Mouse (Mus musculus) hindbrain, embryonic 14.5 days (tissue): ENCODE results near the gene Tm7sf3. TPM values are rescaled to one million over a fixed set of nuclear protein-coding genes. Genes with fewer than 3 reads are reported as not detected.

Experiments used
- ATAC-seq: fragments of 200-750 bp; cut with Nextera tagmentation; 2 replicates; pipeline ENCODE4 v1.8.0; 2017; ENCODE audit warnings: moderate number of reproducible peaks, mild to moderate bottlenecking, moderate TSS enrichment, moderate library complexity; ENCODE audit not compliant: low FRiP score
- DNase-seq: peaks from one replicate; pipeline ENCODE4 v3.0.0-alpha.2; 2015; ENCODE audit warnings: low spot score
- H3K27ac ChIP-seq: fragments of 300-500 bp; sonication (generic); 2 replicates; pipeline ENCODE4 v1.5.1; 2014; ENCODE audit warnings: mild to moderate bottlenecking, moderate library complexity
- H3K27me3 ChIP-seq: fragments of 300-500 bp; sonication (generic); 2 replicates; pipeline ENCODE4 v1.6.1; 2014; ENCODE audit warnings: mild to moderate bottlenecking, low read length, mixed read lengths; ENCODE audit not compliant: control insufficient read depth, insufficient read depth
- H3K36me3 ChIP-seq: fragments of 300-500 bp; sonication (generic); replicated peaks from 2 replicates; pipeline ENCODE4 v1.6.1; 2014; ENCODE audit not compliant: control insufficient read depth, insufficient read depth
- H3K4me1 ChIP-seq: fragments of 300-500 bp; sonication (generic); replicated peaks from 2 replicates; pipeline ENCODE4 v1.6.1; 2014; ENCODE audit warnings: antibody characterized with exemption, low read length, mixed read lengths; ENCODE audit not compliant: control insufficient read depth, insufficient read depth
- H3K4me2 ChIP-seq: fragments of 300-500 bp; sonication (generic); replicated peaks from 2 replicates; pipeline ENCODE4 v1.6.1; 2014; ENCODE audit warnings: mild to moderate bottlenecking, moderate library complexity
- H3K4me3 ChIP-seq: fragments of 300-500 bp; sonication (generic); replicated peaks from 2 replicates; pipeline ENCODE4 v1.5.1; 2014; ENCODE audit warnings: mild to moderate bottlenecking, low read length
- H3K9ac ChIP-seq: fragments of 300-500 bp; sonication (generic); 2 replicates; pipeline ENCODE4 v1.6.1; 2014
- H3K9me3 ChIP-seq: fragments of 300-500 bp; sonication (generic); 2 replicates; pipeline ENCODE4 v1.6.1; 2016; ENCODE audit warnings: low read length; ENCODE audit not compliant: control insufficient read depth
- WGBS: fragments of 180-500 bp; shearing (Covaris S2); extraction: QIAGEN DNeasy Blood & Tissue Kit; methylation state at CpG from one replicate; pipeline ENCODE4 v1.1.7; 2014; 5-methylcytosine and 5-hydroxymethylcytosine counted together
- polyA plus RNA-seq: library from polyadenylated mRNA; unstranded; fragments of >200 nt; fragmentation: Nextera tagmentation; extraction: Ambion mirVana; gene quantifications from 2 replicates; pipeline ENCODE4 v1.2.1, GENCODE M21; 2014

Tm7sf3 gene
- polyA plus RNA-seq = 32.9 and 33.4 TPM in 2 replicates

GRCm38 (mm10) chr6:146642276-146643183, at the start of gene Tm7sf3, which contains the start of gene Med21:
Tm7sf3 (minus strand) TSS chr6:146642824.
Med21 (plus strand) TSS chr6:146642547.
- Histone ChIP-seq H3K9me3 (no peaks in the 10 kb centered on the region), H3K4me1 (peaks cover 9% of the 10 kb centered on the region), H3K4me2 (peak within 1 kb of the TSS; percentile 76), H3K4me3 (peak within 1 kb of the TSS; percentile 60), H3K27me3 (no peaks in the 10 kb centered on the region), H3K27ac (peak within 1 kb of the TSS; percentile 66), H3K36me3 (no peaks in the 10 kb centered on the region), H3K9ac (peak within 1 kb of the TSS; percentile 63)
- WGBS = under 1% methylated on average over 60 of the region's 60 CpGs
- ATAC-seq (peak; percentile 98), DNase-seq (peak; percentile 98)

GRCm38 (mm10) chr6:146688861-146689260, 46.2 kb upstream of the Tm7sf3 start:
- no peaks in the 10 kb centered on the region for H3K9me3 ChIP-seq
- H3K27ac ChIP-seq = no peak overlapping the region
- no peaks in the 10 kb centered on the region for H3K36me3 ChIP-seq
- 81% methylated on average over 5 of the region's 5 CpGs for WGBS
- no peak overlapping the region for H3K4me2 ChIP-seq
- H3K4me3 ChIP-seq = no peak overlapping the region
- no peak overlapping the region for H3K9ac ChIP-seq
- ATAC-seq (no peak), DNase-seq (no peak)
- H3K4me1 ChIP-seq = no peaks in the 10 kb centered on the region
- H3K27me3 ChIP-seq = no peaks in the 10 kb centered on the region

- no peak for ATAC-seq
- Histone ChIP-seq H3K4me2 (no peak overlapping the region), H3K27ac (no peak overlapping the region), H3K4me1 (no peaks in the 10 kb centered on the region), H3K4me3 (no peak overlapping the region), H3K9me3 (no peaks in the 10 kb centered on the region), H3K9ac (no peak overlapping the region), H3K27me3 (no peaks in the 10 kb centered on the region), H3K36me3 (no peaks in the 10 kb centered on the region)
- no peak for DNase-seq
- 92% methylated on average over 7 of the region's 7 CpGs for WGBS
Observed at GRCm38 (mm10) chr6:146688010-146688409, 45.4 kb upstream of the Tm7sf3 start.

GRCm38 (mm10) chr6:146686463-146687196, 44.0 kb upstream of the Tm7sf3 start:
- 85% methylated on average over 5 of the region's 5 CpGs for WGBS

GRCm38 (mm10) chr6:146685781-146686308, 43.2 kb upstream of the Tm7sf3 start:
- Histone ChIP-seq H3K27ac (no peak overlapping the region), H3K9ac (no peak overlapping the region), H3K36me3 (no peaks in the 10 kb centered on the region), H3K9me3 (no peaks in the 10 kb centered on the region), H3K27me3 (no peaks in the 10 kb centered on the region), H3K4me3 (no peak overlapping the region), H3K4me1 (no peaks in the 10 kb centered on the region), H3K4me2 (no peak overlapping the region)
- DNase-seq (no peak), ATAC-seq (no peak)
- 82% methylated on average over 17 of the region's 17 CpGs for WGBS

More at GRCm38 (mm10) chr6:146686463-146687196, 44.0 kb upstream of the Tm7sf3 start:
- ATAC-seq = no peak
- no peaks in the 10 kb centered on the region for H3K4me1 ChIP-seq
- H3K27ac ChIP-seq = no peak overlapping the region
- H3K27me3 ChIP-seq = no peaks in the 10 kb centered on the region
- H3K9me3 ChIP-seq = no peaks in the 10 kb centered on the region
- no peak for DNase-seq
- H3K4me2 ChIP-seq = no peak overlapping the region
- no peak overlapping the region for H3K4me3 ChIP-seq
- no peaks in the 10 kb centered on the region for H3K36me3 ChIP-seq
- no peak overlapping the region for H3K9ac ChIP-seq

GRCm38 (mm10) chr6:146683881-146684280, 41.3 kb upstream of the Tm7sf3 start:
- Histone ChIP-seq H3K4me2 (no peak overlapping the region), H3K4me3 (no peak overlapping the region), H3K27me3 (no peaks in the 10 kb centered on the region), H3K27ac (no peak overlapping the region), H3K9ac (no peak overlapping the region), H3K4me1 (no peaks in the 10 kb centered on the region), H3K36me3 (no peaks in the 10 kb centered on the region), H3K9me3 (no peaks in the 10 kb centered on the region)
- DNase-seq (no peak), ATAC-seq (no peak)
- WGBS = 80% methylated on average over 4 of the region's 4 CpGs

- no peak for DNase-seq
- Histone ChIP-seq H3K27me3 (no peaks in the 10 kb centered on the region), H3K27ac (no peak overlapping the region), H3K9ac (no peak overlapping the region), H3K4me2 (no peak overlapping the region), H3K4me3 (no peak overlapping the region), H3K4me1 (no peaks in the 10 kb centered on the region), H3K36me3 (no peaks in the 10 kb centered on the region), H3K9me3 (no peaks in the 10 kb centered on the region)
- 83% methylated on average over 10 of the region's 10 CpGs for WGBS
- no peak for ATAC-seq
Observed at GRCm38 (mm10) chr6:146678136-146679070, 35.8 kb upstream of the Tm7sf3 start.

GRCm38 (mm10) chr6:146676904-146677303, 34.3 kb upstream of the Tm7sf3 start:
- Histone ChIP-seq H3K4me1 (no peaks in the 10 kb centered on the region), H3K9me3 (no peaks in the 10 kb centered on the region), H3K27me3 (no peaks in the 10 kb centered on the region), H3K4me3 (no peak overlapping the region), H3K36me3 (no peaks in the 10 kb centered on the region), H3K27ac (no peak overlapping the region), H3K4me2 (no peak overlapping the region), H3K9ac (no peak overlapping the region)
- DNase-seq (no peak), ATAC-seq (no peak)
- WGBS = 85% methylated on average over 10 of the region's 10 CpGs
